Mouse (Mus musculus) neural tube, postnatal 0 days (tissue): ENCODE results near the gene Olfr729. TPM values are rescaled to one million over a fixed set of nuclear protein-coding genes. Genes with fewer than 3 reads are reported as not detected.

ENCODE experiments used
- polyA plus RNA-seq: library from polyadenylated mRNA; unstranded; fragments of >200 nt; fragmentation: Nextera tagmentation; extraction: Ambion mirVana; gene quantifications from 2 replicates; pipeline ENCODE4 v1.2.1, GENCODE M21; 2015

The Olfr729 gene
- polyA plus RNA-seq = not detected in 2 replicates

DNA sequence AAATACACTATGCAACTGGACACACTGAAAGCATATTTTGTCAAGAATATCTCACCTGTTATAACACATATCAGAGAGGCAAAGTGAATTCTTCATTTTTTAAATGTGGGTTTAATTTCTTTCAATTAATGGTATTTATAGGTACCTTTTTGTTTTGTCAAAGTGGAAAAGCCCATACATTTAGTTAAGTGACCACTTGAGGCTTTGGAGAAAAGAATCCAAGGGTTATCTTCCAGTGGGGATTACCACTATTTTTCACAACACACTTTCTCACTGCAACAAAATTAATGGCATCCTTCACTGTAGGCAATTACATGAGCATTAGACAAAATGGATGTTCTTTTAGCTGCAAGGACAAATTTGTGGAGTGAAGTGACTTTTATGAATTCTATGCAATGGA is at the start of gene Olfr729:
TSS of gene Olfr729 (minus strand) at position 101 of the 400 bp plus-strand sequence.

DNA sequence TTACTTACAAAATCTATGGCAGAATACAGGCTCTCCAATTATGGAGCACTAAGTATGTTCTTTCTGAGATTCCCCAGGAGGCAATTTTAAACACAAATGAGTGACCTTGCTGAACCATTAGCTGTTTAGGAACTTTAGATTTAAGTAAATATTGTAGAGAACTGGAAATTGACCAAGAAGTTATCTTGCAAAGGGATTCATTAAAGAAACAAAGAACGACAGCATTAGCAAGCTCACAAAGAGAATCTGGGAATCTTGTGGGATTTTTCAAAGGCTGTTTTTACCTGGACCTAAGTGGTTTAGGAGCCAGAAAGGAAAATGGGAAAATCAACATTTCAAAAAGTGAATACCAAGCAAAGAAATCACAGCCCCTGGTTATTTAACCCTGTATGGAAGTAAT is 35.4 kb upstream of the Olfr729 start, which contains the start of gene Olfr730:
TSS of gene Olfr730 (minus strand) at position 101 of the 400 bp plus-strand sequence.

DNA sequence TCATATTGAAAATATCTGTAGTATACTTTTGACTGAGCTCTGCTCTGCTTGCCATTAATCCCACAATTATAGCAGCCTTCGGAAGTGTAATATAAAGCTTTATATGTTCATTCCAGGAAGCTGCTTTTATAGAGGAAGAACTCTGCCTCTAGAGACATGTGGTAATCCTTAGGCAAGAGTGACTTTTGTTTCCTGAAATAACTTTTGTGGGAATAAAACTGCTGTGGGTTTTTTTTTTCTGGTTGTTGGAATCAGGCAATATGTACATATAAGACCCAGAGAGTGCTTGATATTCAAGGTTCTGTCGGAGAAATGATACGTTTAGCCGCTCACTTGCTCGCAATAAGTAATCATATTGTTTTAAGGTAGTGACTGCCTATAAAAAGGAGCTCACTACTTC is 10.1 kb downstream of the Olfr729 start, which contains the start of gene Olfr728:
TSS of gene Olfr728 (minus strand) at position 101 of the 400 bp plus-strand sequence.

GRCm38 (mm10) chr14:50122886-50123285 is 29.8 kb downstream of the Olfr729 start, which contains the start of gene Olfr727:
Olfr727 (plus strand) TSS chr14:50123186.

Other genes starting within 250 kb of the Olfr729 start
- gene Olfr723, start 221.1 kb downstream of the Olfr729 start, polyA plus RNA-seq = not detected in 2 replicates
- not detected in 2 replicates for gene Olfr724, start 189.6 kb downstream of the Olfr729 start, polyA plus RNA-seq
- not detected in 2 replicates for gene Olfr725, start 112.5 kb downstream of the Olfr729 start, polyA plus RNA-seq
- gene Olfr726, start 62.0 kb downstream of the Olfr729 start, polyA plus RNA-seq = not detected in 2 replicates
- gene Olfr727, start 29.7 kb downstream of the Olfr729 start, polyA plus RNA-seq = not detected in 2 replicates
- gene Olfr728, start 10.2 kb downstream of the Olfr729 start, polyA plus RNA-seq = not detected in 2 replicates
- gene Olfr730, start 35.3 kb upstream of the Olfr729 start, polyA plus RNA-seq = not detected in 2 replicates
- gene Olfr731, start 89.0 kb upstream of the Olfr729 start, polyA plus RNA-seq = not detected in 2 replicates
- gene Olfr732, start 131.3 kb upstream of the Olfr729 start, polyA plus RNA-seq = not detected in 2 replicates
- gene Olfr733, start 148.6 kb upstream of the Olfr729 start, polyA plus RNA-seq = not detected in 2 replicates
- not detected in 2 replicates for gene Olfr734, start 173.9 kb upstream of the Olfr729 start, polyA plus RNA-seq
- not detected in 2 replicates for gene Olfr735, start 196.0 kb upstream of the Olfr729 start, polyA plus RNA-seq
- gene Tlr11, start 205.0 kb upstream of the Olfr729 start, polyA plus RNA-seq = not detected in 2 replicates
- not detected in 2 replicates for gene Olfr736, start 228.3 kb upstream of the Olfr729 start, polyA plus RNA-seq